Mouse (Mus musculus) urinary bladder, postnatal 36 days (tissue): ENCODE results near the gene Camta1.

Source experiments
- DNase-seq, 2 experiments: peaks; one replicate each; pipeline ENCODE4 v3.0.0; 2022; ENCODE audit warnings: low spot score in 2 of 2, mixed read lengths in 1 of 2

Camta1 gene

GRCm38 (mm10) chr4:151449981-151450380, 411.7 kb downstream of the Camta1 start:
- DNase-seq = no peak

GRCm38 (mm10) chr4:151448341-151448740, 413.3 kb downstream of the Camta1 start:
- no peak for DNase-seq

GRCm38 (mm10) chr4:151444665-151445064, 417.0 kb downstream of the Camta1 start:
- DNase-seq = no peak

GRCm38 (mm10) chr4:151438561-151438960, 423.1 kb downstream of the Camta1 start:
- no peak for DNase-seq

- no peak for DNase-seq
These were observed 423.8 kb downstream of the Camta1 start for GRCm38 (mm10) chr4:151437859-151438258.

- DNase-seq = no peak
These were observed 436.5 kb downstream of the Camta1 start for GRCm38 (mm10) chr4:151425133-151425532.

GRCm38 (mm10) chr4:151422922-151423321, 438.8 kb downstream of the Camta1 start:
- DNase-seq = no peak

- DNase-seq = no peak
These were observed 439.3 kb downstream of the Camta1 start for GRCm38 (mm10) chr4:151422361-151422760.

- DNase-seq = no peak
These were observed 443.3 kb downstream of the Camta1 start for GRCm38 (mm10) chr4:151418344-151418875.

- DNase-seq = no peak
These were observed 445.9 kb downstream of the Camta1 start for GRCm38 (mm10) chr4:151415812-151416211.

- no peak for DNase-seq
These were observed 446.3 kb downstream of the Camta1 start for GRCm38 (mm10) chr4:151415376-151415775.

GRCm38 (mm10) chr4:151414952-151415351, 446.7 kb downstream of the Camta1 start:
- no peak for DNase-seq

- DNase-seq = peak; percentile 37 to 40
These were observed 450.0 kb downstream of the Camta1 start for GRCm38 (mm10) chr4:151411641-151412061.

- no peak for DNase-seq
These were observed 450.7 kb downstream of the Camta1 start for GRCm38 (mm10) chr4:151411016-151411415.

- no peak for DNase-seq
These were observed 452.4 kb downstream of the Camta1 start for GRCm38 (mm10) chr4:151409291-151409690.

GRCm38 (mm10) chr4:151408811-151409210, 452.9 kb downstream of the Camta1 start:
- DNase-seq = no peak

- no peak for DNase-seq
These were observed 453.4 kb downstream of the Camta1 start for GRCm38 (mm10) chr4:151408246-151408645.

GRCm38 (mm10) chr4:151407129-151407528, 454.5 kb downstream of the Camta1 start:
- DNase-seq = no peak

GRCm38 (mm10) chr4:151404581-151405256, 457.0 kb downstream of the Camta1 start:
- no peak for DNase-seq

- no peak for DNase-seq
These were observed 459.8 kb downstream of the Camta1 start for GRCm38 (mm10) chr4:151401685-151402397.

- DNase-seq = no peak
These were observed 465.1 kb downstream of the Camta1 start for GRCm38 (mm10) chr4:151396536-151396935.

GRCm38 (mm10) chr4:151389345-151389744, 472.3 kb downstream of the Camta1 start:
- DNase-seq = no peak
